Mouse (Mus musculus) mesoderm, embryonic 11.5 days (tissue): ENCODE results near the gene Mlycd.
A peak's percentile ranks its signal among the peaks of the same experiment; 100 is the strongest.

Experiments used
- DNase-seq: peaks from one replicate; pipeline ENCODE4 v3.0.0-alpha.2; 2012; ENCODE audit warnings: low read depth, low spot score

Mlycd gene

GRCm38 (mm10) chr8:119403912-119404311, 9.2 kb downstream of the Mlycd start:
- DNase-seq, result no peak

GRCm38 (mm10) chr8:119404648-119405047, 10.0 kb downstream of the Mlycd start:
- DNase-seq, result no peak

GRCm38 (mm10) chr8:119408311-119408710, 13.6 kb downstream of the Mlycd start:
- no peak for DNase-seq

- no peak for DNase-seq
These were observed 17.5 kb downstream of the Mlycd start for GRCm38 (mm10) chr8:119412037-119412734.

GRCm38 (mm10) chr8:119412735-119413498, 18.2 kb downstream of the Mlycd start:
- peak; percentile 84 for DNase-seq

- DNase-seq, result no peak
These were observed 18.9 kb downstream of the Mlycd start for GRCm38 (mm10) chr8:119413605-119414004.

GRCm38 (mm10) chr8:119420318-119420717, 25.6 kb downstream of the Mlycd start:
- DNase-seq, result no peak

GRCm38 (mm10) chr8:119421603-119422122, 27.0 kb downstream of the Mlycd start:
- no peak for DNase-seq

GRCm38 (mm10) chr8:119422123-119422711, 27.5 kb downstream of the Mlycd start:
- no peak for DNase-seq

GRCm38 (mm10) chr8:119423631-119424141, 29.0 kb downstream of the Mlycd start:
- no peak for DNase-seq

GRCm38 (mm10) chr8:119424199-119424733, 29.6 kb downstream of the Mlycd start:
- no peak for DNase-seq

GRCm38 (mm10) chr8:119424740-119425139, 30.1 kb downstream of the Mlycd start:
- DNase-seq, result no peak

GRCm38 (mm10) chr8:119425533-119425932, 30.9 kb downstream of the Mlycd start:
- DNase-seq, result no peak

GRCm38 (mm10) chr8:119426069-119426735, 31.5 kb downstream of the Mlycd start:
- no peak for DNase-seq

GRCm38 (mm10) chr8:119427634-119428349, 33.1 kb downstream of the Mlycd start:
- no peak for DNase-seq

GRCm38 (mm10) chr8:119428350-119428740, 33.7 kb downstream of the Mlycd start:
- no peak for DNase-seq

GRCm38 (mm10) chr8:119428766-119429327, 34.2 kb downstream of the Mlycd start:
- DNase-seq, result no peak

GRCm38 (mm10) chr8:119429552-119429951, 34.9 kb downstream of the Mlycd start:
- no peak for DNase-seq

GRCm38 (mm10) chr8:119430250-119430649, 35.6 kb downstream of the Mlycd start:
- DNase-seq, result no peak

GRCm38 (mm10) chr8:119430690-119431089, 36.0 kb downstream of the Mlycd start:
- no peak for DNase-seq
